Mouse (Mus musculus) embryo, embryonic 9.5 days (tissue): ENCODE results near the gene Fastkd2.

Experiments used
- DNase-seq: peaks from one replicate; pipeline ENCODE4 v3.0.0-alpha.2; 2017; ENCODE audit errors: extremely low spot score

The Fastkd2 gene

DNA sequence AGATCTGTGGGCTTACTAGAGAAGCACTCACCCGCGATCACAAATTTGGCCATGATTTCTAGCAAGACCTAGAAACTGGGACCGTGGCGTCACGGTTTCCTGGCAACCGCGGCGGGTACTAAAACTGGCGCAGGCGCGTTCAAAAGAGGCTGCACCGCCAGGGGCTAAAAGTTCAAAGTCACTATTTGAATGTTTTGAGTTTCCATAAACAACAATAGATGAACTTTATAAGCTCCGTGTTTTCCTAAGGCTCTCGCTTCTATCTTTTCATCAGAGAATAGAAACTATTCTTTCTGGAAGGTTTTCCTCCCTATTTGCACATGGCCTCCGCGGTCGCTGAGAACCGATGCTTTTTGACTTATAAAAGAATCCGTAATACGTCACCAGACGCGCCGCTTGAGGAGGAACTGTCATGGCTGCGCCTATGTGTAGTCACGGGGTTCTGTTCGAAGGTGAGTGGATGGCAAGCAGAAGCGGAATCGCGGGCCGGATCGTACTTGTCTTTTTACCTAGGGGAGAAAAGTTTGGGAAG, at the start of gene Fastkd2, which contains the start of gene Mdh1b:
TSS of gene Fastkd2 (plus strand) at position 375 of the 532 bp plus-strand sequence.
TSS of gene Mdh1b (minus strand) at position 79 of the 532 bp plus-strand sequence.
- DNase-seq, result peak; percentile 93

DNA sequence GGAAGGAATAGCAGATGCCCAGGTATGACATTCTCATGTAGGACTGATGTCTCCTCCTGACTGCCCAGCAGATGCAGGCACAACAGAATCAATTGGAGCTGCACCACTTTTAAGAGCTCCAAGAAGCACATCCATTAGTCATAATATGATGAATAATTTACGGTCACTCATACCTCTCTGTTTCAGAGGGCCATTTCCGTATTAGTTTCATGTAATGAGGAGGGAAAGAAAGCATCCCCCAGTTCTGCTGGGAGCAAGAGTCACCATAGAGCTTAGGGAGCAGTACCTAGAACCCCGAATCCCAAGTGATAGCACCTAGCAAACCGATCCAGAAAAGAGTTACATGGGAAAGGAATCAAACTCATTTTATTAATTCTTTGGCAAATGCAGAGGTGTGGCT, 43.6 kb upstream of the Fastkd2 start, which contains the start of gene Dytn:
TSS of gene Dytn (minus strand) at position 101 of the 400 bp plus-strand sequence.
- DNase-seq, result no peak

DNA sequence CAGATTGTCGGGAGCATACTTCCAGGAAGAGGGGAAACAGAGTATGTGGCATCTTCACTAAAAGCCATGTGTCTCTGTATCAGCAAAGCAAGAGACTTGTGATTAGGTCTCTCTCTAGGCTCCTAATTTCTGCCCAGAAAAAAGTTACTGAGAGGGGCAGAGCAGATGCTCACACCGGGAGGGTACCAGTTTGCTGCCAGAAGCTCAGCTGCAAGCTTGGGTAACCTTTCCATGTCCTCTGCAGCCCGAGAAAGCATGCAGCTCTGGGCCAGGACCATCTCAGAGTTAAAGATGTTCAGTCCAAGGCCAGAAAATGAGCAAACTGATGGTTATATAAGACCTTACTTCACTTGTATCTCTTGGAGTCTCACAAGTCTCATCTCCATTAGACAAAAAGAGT, 33.6 kb upstream of the Fastkd2 start:
- no peak for DNase-seq

DNA sequence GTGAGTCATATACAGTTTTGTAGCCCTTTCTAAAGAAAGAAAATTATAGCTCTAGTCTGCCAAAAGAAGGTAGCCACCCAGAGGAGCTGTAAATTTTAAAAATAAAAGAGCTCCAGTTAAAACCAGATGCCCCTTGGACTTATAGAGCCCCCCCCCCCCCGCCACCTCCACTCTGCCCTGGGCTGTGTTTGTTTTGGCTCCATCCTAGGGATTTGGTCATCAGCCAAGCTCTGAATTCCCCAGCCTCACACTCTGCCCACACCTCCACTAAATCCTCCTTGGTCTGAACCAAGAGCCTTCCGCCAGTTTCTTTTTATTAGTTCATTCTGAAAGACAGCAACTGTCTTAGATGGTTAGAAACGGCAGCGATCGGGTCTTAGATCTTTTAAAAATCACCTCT, 24.7 kb upstream of the Fastkd2 start:
- no peak for DNase-seq

DNA sequence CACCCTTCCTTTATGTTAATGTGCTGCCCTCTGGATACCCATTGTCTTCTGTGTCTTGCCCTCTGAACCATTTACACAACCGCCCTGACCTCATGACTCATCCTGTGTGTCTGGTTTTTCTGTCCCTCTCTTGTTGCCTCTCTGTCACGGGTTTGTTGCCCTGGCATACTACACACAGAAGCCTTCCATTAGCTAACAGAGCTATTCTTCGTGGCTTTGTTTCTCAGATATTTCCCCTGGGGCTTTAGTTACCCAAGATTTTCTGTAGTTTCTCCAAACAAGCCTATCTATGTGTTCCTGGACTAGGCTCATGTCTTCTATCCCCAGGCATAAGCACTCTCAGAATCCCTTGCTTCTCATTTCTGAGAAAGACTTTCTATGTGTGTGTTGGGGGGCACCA, 21.5 kb upstream of the Fastkd2 start:
- DNase-seq, result no peak

DNA sequence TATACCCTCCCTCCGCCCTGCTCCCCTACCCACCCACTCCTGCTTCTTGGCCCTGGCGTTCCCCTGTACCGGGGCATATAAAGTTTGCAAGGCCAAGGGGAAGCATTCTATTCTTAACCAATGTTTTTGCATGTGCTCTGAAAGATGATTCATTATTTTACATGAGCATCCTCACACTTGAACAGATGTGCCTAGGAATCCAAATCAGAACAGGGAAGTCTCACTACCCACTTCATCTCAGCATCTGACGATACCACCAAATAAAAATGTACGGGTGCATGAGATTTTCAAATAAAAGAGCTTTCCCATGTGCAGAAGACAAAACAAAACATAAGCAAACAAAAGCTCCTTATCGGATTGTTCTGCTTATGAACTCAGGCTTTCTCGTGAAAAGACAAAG, 10.3 kb upstream of the Fastkd2 start:
- no peak for DNase-seq

DNA sequence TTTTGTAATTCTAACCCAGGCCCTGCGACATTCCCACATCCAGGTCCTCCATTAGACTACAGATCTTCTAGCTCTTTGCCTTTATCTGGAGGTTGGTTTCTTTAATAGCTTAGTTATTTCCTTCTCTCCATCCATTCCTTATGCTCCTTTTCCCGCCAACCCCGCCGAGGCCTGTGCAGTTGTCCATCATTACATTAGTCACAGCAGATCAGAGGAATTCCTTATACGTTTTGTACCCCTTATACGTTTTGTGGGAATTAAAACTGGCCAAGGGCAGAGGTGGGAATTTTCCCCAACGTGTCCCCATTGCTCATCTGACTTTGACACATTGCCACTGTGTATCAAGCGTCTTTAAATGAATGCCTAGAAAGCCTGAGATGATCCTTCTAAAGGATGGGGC, 618 bp upstream of the Fastkd2 start:
- DNase-seq, result no peak

DNA sequence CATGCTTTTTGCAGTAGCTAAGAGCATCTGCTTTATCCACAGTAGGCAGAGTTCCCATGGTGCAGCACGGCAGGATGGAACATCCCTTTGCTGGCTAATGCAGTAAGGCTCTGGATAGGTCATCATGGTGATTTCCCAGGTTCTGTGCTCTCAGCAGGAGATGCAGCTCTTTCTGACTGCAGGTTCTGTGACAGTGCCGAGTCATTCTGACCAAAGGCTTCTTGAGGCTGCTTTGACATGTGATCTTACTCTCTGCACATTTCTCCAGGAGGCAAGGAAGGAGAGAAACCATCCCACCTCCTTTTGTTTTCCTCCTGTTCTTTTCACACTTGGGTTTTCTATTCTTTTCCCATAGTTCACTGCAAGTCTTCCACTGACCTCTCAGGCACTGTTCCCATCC, 25.6 kb downstream of the Fastkd2 start:
- no peak for DNase-seq

DNA sequence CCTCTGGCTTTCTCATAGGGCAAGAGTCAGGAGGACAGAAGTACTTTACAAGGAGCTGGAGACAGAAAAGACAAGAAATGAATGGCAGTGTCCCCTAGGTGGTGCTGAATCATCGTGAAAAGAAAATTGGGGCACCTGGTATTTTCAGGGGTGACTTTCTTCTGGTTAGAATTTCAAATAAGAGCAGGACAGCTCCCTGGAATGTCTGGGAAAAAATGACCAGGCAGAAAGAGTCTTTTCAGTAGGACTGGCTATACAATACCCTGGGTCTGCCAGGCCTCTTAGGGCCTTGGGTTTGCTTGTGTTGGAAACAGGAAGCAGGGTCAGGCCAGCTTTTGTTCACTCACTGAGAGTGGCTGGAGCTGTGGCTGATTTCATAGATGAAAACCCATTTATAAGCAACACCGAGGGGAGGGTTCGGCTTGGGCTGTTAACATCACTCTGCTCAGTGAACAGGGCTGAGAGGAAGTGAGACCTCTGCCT, 32.8 kb downstream of the Fastkd2 start:
- DNase-seq, result peak; percentile 51

DNA sequence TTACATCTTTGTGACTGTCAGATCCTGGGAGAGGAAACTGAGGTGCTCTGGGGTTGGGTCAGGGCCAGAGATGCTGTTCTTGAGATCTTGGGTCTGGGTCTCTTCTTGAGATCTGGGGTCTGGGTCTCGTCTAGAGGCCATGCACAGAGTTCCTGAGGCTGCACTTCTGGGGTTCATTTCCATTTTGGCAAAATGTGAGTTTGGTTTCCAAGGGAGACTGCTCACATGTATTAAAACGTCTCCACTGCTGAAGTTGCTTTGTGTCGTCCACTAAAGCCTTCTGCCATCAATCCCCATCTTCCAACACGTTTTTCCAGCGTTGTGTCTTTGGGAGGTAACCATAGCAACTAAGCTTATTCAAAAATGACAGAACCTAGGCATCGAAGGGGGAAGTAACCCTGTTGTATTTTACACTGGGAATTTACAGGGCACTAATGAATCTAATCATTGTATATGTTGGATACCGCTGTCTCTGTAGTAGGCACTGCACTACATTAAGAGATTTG, 33.5 kb downstream of the Fastkd2 start:
- DNase-seq, result peak; percentile 7

DNA sequence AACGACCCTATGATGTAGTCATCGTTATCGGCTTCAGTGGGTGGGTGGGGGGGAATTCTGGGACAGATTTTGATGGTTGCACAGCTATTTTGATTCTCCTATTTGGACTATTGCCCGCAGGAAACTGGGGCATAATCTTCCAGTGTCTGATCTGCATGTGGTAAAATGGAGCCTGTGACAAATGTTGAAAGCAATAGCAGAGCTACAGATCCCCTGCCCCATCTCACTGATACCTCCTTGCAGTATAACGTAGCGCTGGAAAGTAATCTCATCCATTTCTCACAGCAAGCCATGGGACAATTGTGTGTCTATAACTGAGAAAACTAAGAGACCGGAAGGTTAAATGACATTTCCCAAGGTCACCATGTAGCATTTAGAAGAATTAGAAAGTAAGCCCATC, 34.0 kb downstream of the Fastkd2 start:
- DNase-seq, result no peak

DNA sequence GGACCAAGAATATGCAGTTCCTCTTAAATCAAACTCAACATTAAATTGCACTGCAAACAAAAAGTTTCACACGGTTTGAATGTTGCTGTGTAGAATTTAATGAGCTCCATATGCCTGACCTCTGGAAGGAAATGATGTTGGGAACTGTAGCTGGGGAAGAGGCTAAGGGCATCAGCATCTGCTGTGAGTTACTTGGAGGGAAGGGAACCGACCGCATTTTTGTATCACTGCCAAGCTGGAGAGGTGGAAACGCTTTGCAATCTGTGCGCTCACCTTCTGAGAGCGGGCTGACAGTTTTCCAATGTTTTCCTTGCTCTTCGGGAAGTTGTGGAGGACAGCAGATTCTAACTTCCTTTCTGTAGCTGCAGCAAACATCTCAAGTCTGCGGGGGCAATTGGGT, 37.7 kb downstream of the Fastkd2 start:
- no peak for DNase-seq

DNA sequence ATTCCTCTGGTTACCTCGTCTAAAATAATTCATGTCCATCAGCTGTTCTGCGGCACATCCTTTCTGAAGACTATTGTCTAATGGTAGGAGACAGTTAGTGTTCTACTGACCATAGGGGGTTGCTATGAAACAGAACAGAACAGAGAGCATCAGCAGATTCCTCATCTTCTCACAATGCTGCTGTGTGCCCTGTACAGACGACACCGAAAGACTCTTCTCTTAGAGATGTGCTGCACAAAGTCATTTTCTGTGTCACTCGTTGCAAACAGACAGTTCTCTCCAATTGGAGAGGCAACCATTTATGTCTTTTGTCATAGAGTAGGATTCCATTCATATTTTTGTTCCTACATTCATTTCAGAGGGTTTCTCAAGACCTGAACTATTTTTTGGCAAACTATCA, 38.8 kb downstream of the Fastkd2 start, which contains the start of gene 4933402D24Rik:
TSS of gene 4933402D24Rik (minus strand) at position 101 of the 400 bp plus-strand sequence.
- DNase-seq, result no peak

DNA sequence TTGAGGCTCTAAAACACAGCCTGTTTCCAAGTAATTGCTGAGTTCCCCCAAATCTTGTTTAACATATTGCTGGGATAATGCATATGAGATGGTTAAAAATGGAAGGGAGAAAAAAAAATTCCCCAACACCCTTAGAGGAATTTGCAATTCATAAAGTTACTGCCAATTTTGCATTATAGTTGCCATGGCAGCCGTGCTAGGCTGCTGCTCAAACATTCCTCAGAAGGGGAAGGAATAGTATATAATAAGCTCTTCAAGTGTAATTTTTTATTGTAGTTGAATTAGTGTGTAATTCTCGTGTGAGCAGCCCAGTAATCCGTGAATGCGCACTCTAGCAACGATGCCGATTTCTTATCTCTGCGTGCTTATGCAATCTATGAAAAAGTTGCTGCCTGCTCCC, 39.9 kb downstream of the Fastkd2 start:
- no peak for DNase-seq

DNA sequence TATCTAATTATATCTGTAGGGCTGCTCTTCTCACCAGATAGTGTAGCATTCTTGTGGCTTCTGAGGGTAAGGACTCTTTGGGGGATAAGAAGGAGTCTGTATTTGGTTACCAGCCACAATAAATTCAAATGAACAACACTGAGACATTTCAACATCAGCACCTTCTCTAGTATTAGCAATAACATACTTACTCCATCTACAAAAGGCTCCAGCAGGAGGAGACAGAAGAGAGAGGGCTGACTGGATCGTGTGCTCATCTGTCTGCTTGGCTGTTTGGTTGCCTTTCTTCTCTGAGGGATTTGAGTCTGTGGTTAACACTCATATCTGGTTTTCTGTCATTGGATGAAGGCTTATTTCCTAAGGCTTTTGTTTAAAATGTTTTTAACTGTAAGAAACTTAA, 46.0 kb downstream of the Fastkd2 start:
- DNase-seq, result no peak

DNA sequence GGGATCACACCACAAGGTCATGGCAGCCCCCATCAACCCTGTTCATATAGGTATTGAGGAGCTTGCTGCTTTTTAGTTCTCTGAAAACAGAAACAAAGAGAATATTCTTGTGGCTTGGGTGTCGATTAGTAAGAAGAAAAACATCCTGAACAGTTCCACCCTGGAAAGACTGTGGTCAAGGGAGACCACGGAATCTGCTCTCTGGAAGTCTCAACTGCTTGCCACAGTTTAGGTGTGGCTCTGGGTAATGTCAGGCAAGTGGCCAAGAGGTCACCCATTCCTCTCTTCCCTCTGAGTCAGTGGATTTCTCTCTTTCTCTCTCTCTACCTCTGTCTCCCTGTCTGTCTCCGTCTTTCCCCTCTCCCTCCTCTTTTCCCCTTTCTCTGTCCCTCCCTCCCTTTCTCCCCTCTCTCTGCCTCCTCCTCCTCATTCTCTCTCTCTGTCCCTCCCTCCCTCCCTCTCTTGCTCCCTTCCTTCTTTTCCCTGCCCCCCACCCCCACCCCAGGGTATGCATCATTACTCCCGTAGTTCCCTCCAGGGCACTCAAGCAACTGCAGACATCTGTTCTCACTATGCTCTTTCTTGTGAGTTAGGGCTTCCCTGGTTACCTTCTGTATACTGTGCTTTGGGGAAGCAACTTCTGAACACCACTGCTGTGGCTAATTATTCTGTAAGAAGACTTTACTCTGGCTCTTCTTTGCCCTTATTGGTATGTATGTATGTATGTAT, 46.7 kb downstream of the Fastkd2 start:
- no peak for DNase-seq

DNA sequence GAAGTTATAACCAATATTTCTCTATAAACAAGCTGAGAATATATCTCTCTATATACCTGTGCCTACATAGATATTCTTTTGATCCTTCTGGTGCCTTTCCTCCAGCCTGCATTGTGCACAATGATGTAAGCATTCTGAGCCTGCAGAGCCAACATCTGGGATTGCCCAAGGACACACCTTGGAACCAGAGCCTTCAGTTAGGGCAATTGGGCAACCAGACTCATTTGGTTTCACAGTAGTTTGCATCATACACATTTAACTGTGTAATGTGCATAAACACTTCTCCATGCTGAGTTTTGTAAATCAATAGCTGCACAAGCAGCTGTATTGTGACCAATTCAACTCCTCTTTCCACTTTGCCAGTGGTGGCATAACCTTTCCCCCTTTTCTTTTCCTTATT, 63.9 kb downstream of the Fastkd2 start:
- no peak for DNase-seq
